Mouse (Mus musculus) MEL-GATA-1-ER (cell line): ENCODE data around the gene Tspan9.

Source experiments
- DNase-seq: peaks from one replicate; pipeline ENCODE4 v3.0.0-alpha.2; 2012; ENCODE audit warnings: low read depth; ENCODE audit errors: extremely low read depth

The Tspan9 gene

DNA sequence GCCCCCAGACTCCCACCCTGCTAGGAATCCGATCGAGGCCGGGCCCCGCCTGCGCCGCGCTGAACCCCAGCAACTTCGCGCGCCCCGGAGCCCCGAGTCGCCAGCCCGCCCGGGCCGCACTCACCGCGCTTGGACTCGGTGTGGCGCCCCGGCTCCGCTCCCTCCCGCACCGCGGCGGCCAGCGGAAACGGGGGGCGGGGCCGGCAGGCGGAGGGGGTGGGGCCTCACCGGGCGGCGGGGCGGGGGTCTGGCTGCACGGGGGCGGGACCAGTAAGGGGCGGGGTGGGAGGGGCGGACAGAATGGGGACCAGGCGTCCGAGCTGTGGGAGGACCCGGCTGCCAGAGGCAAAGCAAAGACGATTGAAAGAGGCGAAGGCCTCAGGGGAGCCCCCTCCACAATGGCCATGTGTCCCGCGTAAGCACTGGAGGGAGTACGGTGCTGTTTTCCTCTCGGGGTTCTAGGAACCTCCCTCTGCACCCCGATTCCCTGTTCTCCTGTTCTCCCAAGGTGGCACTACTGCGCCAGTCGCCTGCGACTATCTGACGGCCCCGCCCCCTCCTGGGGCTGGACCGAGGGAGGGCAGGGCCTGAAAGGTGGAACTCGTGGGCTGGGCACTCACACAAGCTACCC is at the start of gene Tspan9:
Tspan9 (minus strand) TSS at position 205 of the 631 bp plus-strand sequence.
- no peak for DNase-seq

DNA sequence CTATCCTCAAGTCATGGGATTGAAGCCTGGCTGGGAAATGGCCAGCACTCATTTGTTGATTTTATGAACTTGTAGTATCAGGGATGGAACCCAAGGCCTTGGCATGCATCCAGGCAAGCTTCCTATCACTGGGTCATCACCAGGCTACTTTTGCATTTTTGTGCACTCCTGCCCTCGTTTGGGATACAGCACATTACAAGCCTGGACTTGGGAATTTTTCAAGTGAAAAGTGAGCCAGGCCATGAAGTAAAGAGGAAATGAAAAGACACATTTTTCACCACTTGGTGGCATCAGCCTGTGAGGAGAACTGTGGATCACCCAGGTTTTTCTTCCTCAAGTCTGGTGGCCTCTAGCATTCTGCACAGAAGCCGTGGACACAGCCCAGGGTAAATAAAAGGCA is 40.1 kb upstream of the Tspan9 start:
- DNase-seq = no peak

DNA sequence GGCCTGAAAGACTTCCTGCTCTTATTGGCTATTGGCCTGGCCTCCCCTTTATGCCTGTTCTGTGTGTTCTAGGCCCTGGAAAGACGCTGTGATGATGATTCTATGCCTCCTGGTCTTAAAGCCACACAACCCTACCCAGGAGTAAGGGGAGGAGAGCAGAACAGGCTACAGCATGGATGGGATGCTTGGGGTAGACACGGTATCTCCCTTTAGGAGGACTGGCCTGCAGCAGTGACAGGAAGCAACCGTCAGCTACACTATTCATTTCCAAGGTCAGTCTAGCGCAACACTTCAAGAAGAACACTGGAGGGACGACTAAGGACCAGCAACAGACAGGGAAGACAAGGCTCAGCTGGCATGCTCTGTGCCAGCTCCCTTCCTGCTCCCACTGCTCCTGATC is 37.8 kb upstream of the Tspan9 start:
- DNase-seq = no peak

DNA sequence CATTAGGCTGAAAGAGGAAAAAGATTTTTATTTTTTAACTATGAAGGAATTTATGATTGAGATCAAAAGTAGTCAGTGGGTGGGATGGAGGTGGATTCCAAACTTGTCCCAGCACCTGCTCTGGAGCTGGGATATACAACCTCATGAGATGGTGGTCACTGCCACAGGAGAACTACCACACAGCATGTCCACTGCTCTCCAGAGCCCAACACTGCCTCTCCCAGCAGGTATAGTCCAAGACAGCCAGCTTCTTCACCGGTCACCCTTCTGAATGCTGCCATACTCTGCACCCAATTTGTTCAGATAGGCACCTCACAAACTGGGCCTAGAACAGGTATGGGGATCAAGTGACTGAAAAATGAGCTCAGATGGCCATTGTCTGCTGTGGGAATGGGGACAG is 36.3 kb upstream of the Tspan9 start:
- no peak for DNase-seq

DNA sequence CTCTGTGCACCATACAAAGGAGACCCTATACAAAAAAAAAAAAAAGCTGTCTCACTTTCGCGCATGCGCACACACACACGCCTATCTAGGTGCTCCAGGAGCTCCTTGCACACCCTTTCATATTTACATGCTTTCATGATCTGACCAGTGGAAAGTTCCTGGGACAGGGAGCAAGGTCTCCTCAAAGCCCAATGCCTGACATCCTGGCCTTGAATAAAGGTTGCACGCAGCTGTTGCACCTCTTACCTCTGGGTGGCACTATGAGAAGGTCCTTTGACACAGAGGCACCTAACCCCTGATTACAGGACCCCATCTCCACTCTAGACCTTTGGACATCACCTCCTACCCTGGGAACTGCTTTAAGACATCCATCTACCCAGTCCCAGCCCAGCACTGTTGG is 35.9 kb upstream of the Tspan9 start:
- no peak for DNase-seq

DNA sequence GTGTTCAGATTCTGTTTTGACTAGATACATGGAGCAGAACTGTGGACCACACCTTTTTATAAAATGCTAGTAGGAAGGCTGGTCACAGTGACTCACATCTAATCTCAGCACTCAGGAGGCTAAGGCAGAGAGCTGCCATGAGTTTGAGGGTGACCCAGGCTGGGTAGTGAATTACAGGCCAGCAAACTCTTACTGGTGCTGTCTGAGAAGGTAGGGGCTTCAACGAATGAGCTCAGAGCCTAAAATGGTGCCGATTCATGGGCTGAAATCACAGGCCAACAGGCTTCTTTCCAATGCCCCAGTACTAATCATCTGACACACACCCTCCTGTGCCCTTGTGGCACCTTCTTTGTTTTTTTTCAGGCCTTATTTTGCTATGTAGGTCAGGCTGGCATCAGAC is 35.3 kb upstream of the Tspan9 start:
- no peak for DNase-seq

DNA sequence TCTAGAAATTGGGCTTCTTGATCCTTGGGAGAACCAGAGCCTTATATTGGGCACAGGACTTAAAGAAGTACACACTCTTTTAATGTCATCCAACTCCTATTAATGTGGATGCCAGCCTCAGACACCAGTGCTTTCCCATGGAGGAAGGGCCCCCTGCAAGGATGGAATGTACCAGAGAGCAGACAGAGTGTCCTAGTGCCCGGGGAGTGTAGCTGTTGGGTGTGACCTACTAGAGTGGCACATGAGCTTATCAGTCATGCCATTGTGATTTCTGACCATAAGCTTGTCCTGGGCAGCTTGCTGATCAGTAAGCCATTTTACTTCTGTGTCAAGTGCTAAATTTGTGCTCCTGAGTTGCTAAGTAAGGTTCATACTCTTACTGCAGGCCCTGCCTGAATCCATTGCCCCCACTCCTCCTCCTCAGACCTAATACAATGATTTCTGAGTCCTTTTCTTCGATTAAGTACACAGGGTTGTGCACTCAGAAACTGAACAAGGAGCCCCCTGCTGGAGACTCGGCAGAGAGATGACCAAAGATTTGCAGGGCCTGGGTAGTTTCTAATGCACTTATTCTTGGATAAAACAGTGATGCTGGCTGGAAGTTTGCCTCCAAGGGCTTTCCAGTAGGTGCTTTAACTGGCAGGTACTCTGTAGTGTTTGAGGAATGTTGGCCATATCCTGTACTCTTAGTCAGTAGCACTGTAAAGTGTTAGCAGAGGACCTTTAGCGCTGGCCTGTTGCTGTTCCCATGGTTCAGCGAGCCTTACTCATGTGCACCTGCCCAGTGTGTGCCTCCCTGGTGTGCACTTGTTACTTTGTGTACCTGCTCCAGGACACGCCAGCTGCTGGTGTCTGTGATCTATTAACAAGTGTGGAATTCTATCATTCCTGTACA is 25.6 kb upstream of the Tspan9 start:
- DNase-seq = no peak

DNA sequence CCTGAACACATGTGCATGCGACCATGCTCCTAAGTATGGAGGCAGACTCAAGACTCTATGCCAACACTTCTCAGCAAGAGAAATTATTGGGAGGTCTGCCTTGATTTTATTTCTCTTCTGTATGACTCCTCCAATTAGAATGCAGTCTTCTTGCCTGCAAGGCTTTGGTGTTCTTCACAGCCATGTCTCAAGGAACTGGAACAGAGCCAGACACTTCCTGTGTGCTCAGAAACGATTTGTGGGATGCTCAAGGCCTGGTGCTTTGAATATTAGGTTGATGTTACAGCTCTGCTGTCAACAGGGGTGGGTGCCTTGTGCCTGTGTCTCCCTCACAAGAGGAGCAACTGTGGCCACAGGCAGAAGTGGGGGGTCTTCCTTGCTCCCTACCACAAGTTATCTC is 22.2 kb upstream of the Tspan9 start:
- no peak for DNase-seq

DNA sequence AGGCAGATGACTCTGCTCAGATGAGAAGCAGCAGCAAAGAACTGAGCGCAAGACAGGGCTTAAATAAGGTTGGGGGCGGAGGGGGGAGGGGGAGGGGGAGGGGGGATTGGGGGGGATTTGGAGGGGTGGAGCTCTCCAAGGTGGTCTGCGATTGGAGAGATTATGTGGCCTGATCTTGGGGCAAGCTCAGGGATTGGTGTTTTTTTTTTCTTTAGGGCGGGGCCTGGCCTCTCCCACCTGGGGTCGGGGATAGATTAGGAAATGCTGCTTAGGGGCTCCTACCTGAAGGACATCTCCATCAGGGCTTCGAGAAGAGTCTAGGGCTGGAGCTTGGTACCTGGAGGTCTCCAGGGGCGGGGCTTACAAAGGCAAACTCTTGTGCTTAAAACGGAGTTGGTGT is 21.2 kb upstream of the Tspan9 start:
- no peak for DNase-seq

DNA sequence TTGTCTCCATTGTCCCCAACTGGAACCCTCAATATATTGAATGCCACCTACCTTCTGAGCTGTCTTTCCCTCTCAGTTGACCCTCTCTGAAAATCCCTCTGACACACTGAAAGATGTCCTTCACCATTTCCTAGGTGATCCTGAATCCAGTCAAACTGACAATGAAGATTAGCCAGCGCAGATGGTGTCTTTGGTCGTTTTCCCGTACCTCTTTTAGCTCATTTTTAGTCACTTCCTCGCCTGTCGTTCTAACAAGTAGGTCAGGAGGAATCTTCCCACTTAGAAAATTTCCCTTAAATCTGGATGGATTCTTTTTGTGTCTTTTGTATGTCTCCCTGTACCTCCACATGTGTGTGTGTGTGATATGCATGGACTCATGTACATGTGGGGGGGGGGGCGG is 15.7 kb upstream of the Tspan9 start:
- DNase-seq = no peak

DNA sequence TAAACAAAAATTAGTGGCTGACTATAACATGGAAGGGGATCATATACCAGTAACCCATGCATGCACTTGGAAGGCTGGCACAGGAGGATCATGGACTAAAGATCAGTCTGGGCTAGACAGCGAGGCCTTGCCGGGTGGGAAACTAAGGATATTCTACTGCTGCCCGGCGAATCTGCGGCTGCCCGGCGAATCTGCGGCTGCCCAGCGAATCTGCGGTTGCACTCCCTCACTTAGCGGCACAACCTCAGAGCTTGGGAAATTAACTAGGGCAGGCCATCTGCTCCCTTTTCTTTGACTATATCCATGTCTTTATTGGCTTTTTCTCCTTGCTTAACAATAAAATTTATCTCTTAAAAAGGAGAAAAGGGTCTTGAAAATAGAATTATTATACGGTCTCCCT is 14.6 kb upstream of the Tspan9 start:
- DNase-seq = no peak

DNA sequence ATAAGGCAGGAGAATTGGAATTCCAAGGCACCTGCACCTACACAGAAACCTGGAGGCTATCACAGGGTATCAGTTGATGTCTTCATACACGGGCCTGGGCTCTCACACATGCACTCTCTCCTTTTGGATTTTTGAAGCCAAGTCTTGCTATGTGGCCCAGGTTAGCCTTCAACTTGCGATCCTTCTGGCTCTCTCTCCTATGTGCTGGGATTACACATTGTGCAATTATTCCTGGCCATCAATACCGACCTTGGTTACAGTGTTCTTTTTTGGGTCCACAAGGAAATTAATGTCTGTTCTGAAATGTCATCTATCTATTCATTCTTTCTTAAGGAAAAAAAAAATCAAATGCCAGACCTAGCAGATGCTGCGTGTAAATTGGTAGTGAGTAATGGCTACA is 13.1 kb upstream of the Tspan9 start:
- DNase-seq = no peak

DNA sequence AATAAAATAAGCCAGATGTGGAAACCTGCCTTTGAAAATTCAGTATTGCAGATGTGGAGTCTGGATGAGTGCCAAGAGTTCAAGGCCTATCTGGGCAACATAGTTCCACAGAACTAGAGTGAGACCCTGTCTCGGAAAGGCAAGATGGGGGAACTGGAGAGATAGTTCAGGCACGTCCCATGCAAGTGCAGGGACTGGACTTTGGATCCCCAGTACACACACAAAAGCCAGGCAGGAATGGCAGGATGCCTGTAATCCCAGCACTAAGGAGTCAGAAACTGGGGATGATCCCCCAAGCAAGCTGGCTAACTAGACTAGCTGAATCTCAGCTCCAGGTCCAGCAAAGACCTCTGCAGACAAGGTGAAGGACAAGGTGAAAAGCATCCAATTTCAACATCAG is 12.5 kb upstream of the Tspan9 start:
- DNase-seq = no peak

DNA sequence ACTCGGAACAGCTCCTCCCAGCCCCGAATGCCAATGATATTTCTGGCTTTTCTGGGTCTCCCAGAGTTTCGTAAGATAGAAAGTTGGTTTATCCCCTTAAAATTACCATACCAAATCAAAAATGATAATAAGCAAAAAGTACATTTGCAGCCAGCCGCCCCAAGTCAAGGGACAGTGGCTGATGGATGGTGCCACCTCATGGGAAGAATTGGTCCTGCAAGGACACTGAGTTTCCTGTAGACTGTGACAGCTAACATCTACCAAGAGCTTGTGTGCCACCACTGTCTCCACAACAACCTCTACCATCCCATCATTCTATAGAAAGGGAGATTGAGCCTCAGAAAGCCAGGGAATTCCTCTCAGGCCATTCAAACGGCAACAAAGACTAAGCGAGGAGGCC is 2.4 kb upstream of the Tspan9 start:
- no peak for DNase-seq

DNA sequence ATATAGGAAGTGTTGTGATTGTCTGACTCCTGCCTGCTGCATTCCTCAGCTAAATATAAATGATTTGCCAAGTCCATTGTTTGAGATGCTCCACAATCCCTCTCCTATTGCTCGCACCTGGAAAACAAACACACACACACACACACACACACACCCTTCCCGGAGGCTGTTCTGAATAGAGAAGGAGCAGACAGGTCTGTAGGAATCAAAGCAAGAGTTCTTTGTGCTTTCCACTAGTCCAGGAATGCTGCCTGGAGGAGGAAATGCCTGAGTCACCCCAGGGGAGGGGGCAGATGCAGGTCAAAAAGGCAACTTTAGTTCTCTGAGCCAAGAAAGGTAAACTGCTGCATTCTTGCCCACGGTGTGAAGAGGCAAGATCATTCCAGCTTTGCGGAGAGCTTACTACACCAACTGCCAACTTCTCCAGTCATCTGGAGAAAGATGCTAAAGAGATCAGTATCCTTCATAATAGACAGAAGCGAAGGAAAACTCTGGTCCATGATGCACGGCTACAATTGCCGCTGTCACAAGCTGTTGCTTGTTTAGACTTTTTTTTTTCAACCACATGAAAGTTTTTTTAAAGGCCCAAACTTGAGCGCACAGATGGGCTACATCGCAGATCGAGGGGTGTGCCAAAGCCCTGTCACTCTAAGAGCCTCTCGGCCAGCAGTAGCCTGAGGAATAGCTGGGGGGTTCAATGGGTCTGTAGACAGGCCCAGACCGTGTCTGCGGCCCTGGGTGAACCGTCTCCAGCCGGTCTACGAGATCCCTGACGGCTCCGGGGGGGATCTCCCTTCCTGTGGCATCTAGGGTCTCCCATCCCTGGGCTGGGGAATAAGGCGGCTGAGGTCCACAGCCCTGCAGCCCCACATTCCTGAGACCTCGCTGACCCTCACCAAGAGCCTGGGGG is 770 bp downstream of the Tspan9 start:
- DNase-seq = no peak

DNA sequence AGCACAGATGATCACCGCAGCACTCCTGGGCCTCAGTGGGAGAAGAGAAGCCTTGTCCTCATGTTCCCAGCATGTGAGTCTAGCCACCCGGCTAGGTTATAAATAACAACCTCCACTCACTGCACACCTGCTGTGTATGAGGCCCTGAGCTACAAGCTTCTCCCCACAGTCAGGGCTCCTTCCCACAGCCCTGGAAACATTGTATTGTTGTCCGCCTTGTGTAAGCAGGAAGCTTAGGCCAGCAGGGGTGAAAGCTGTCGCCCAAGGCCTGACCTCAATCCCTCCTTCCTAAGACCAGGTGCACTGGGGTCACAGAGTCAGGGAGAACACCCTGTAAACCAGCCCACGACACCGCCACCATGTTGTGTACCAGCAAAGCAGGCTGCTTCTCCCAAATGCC is 2.7 kb downstream of the Tspan9 start:
- DNase-seq = no peak

DNA sequence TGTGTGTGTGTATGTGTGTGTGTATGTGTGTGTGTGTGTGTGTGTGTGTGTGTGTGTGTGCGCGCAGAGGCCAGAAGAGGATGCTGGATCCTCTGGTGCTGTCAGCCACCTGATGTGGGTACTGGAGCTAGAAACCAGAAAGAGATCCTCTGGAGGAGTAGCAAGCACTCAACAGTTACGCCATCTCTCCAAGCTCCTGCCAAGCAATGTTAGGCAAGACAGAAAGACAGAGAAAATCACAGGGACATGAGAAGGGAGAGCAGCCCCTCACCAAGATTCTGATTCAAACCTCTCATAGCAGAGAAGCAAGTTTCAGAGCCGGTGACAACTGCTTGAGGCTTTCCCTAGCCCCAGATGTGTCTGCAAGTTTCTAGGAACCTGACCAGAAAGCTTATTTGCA is 5.5 kb downstream of the Tspan9 start:
- DNase-seq = no peak

DNA sequence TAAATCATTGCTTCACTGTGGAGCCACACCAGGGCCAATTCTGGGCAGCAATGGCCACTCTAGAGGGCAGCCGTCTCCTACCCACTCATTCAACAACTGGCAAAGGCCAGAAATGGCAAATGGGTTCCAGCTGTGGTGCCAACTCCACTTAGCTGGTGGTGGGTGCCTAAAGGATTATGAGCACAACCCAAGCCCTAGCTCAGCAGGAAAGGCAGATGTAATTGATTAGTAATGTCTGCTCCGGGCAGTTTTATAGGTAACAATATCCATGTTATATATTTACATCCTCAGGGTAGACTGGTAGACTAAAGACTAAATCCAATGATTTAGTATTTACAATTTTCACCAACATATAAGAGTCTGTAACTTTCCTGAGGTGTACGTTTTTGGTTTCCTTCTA is 6.7 kb downstream of the Tspan9 start:
- no peak for DNase-seq

DNA sequence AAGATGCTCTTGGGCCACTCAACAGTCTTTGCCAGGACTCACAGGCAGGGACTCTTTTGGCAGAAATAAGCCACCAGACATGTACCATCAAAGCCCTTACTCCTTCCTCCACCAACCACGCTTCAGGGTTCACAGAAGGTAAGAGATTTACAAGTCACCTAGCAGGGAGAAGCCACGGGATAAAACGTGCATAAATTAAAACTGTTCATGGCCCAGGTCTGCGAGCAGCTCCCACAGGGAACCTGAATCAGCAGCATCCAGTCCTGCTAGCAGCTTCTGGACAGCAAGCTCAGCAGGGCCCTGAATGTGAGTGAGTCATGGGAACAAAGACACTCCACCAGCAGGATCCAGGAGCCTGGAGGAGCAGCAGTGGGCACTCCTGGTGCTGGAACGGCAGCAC is 7.9 kb downstream of the Tspan9 start:
- DNase-seq = no peak

DNA sequence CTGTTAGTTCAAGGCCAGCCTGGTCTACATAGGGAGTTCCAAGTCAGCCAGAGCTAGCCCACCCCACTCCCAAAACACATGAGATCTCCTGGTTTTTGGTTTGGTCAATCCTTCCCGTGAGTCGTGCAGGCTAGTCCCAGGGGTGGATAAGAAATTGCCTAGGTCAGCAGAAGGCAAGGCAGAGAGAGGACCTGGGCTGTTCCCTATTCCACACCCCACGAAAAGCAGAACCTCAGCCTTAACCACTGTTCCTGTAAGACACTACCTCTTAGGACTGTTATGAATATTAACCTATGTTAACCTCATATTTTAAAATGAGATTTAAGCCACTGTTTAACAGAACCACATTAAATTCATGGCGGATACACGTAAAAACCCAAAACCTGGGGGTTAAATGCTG is 8.4 kb downstream of the Tspan9 start:
- DNase-seq = no peak

DNA sequence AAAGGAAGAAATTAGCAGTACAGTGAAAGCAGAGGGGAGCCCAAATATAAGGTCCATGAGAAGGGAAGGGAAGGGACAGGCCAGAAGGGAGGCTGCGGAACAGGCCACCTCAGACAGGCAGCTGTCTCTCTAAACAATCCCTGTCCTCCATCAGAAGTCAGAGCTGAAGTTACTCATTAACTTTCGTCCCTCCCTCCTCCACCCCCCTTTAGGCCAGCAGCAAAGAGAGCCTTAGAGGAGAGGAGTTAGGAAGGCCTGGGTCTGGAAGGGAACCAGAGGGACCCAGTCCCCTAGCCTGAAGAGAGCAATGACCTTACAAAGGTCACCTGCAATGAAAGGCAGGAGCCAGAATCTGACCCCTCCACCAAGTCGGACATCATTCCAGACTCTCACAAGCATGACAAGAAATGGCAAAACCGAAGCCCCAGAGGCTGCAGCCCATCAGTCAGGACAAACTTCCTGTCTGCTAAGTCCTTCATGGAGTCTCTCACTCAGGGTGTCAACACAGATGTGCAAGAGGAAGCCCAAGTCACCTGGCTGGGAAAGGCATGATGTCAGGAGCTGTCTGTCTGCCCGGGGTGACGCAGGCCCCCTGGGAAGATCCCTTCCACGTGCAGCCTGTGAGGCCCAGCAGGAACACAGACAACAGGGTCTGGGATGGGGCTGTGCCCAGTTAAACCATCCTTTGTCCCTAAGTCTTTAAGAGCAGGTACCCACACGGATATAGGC is 9.0 kb downstream of the Tspan9 start:
- DNase-seq = no peak
